Mouse (Mus musculus) mesoderm, embryonic 11.5 days (tissue): ENCODE measurements around the gene Slc16a10.

Source experiments
- DNase-seq: peaks from one replicate; pipeline ENCODE4 v3.0.0-alpha.2; 2012; ENCODE audit warnings: low read depth, low spot score

Slc16a10 gene

DNA sequence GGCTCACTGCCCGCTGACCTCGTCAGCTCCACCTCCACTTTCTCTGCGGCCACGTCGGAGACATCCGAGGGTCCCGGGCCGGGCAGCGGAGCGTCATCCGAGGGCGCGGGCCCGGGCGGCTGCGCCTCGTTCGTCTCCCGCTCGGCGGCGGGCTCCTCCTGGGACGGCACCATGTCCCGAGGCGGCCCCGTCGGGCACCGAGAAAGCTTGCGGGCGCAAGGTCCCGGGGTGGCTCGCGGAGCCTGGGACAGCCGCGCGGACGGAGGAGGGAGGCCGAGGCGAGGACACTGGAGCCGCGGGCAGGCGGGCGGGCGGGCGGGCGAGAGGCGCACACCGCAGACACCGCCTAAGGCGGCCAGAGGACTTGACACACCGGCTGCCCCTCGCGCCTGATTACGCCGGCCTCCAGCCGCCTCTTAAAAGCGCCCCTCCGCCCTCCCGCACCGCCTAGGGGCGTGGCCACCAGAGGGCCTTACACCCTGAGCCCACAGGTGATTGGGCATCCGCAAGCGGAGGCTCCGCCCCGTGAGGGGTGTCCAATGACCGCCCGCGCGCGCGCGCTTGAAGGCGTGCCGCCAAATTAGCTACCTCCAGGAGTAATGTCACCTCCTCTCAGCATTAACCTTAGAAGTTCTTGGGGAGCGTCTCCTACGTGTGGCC, at the start of gene Slc16a10:
Gene Slc16a10 (minus strand): TSS at position 395 of the 660 bp plus-strand sequence.
- DNase-seq: peak; percentile 95

DNA sequence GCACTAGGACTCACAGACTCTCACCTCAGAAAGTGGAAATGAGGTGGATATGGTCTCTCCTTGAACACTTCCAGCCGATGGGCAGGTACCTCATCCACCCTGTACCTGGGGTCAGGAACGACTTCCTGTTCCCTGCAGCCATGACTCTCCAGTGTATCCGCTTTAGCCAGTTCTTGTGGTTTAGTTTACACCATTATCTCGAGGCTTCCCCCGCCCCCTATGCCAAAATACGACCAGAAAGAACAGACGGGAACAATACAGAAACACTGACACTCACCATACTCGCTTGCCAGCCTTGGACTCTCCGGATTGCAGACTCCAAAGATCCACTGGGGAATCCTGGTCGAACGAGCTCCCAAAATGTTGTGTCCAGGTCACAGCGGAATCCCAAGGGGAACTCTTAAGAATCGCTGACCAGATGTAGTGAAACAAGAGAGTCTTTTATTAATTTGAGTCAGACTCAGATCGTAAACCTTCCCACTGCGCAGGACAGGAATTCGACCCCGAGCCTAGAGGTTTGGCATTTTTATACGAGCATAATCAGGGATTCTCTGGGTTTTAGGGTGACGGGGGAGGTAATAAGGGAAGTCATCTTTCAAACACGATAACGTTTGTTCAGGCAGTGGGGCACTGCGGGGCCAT, 49.4 kb upstream of the Slc16a10 start:
- DNase-seq: peak; percentile 58

DNA sequence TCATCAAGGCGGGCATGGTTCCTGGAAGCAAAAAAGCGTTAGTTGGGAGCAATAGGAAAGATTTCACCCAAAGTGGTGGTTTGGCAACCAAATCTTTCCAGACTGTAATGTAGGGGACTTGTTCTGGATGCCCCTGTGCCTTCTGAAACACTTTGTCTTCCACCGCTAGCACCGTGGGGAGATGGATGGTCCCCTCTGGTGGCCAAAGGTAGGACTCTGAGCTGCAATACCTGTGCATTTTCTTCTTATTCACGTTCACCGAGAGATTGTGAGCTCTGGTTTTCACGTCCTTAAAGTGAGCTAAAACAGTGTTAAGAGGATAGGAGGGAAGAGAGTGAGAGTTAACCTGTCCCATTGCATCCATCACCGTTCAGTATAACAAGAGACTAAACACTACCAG, 48.8 kb upstream of the Slc16a10 start:
- no peak for DNase-seq

DNA sequence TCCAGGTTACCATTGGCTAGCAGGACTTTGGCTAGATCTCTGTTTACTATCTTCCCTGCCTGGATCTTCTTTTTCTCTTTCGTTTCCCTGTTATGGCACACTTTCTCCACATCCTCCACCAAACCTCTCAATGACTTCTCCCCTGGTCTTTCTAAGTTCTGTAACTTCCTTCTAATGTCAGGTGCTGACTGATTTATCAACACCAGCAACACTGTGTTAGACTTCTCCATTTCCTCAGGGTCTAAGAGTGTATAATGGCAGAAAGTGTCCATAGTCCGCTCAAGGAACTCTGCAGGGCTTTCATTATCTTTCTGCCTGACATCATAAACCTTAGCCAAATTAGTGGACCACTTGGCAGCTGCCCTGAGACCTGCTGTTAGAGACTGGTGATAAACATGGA, 47.6 kb upstream of the Slc16a10 start:
- no peak for DNase-seq

DNA sequence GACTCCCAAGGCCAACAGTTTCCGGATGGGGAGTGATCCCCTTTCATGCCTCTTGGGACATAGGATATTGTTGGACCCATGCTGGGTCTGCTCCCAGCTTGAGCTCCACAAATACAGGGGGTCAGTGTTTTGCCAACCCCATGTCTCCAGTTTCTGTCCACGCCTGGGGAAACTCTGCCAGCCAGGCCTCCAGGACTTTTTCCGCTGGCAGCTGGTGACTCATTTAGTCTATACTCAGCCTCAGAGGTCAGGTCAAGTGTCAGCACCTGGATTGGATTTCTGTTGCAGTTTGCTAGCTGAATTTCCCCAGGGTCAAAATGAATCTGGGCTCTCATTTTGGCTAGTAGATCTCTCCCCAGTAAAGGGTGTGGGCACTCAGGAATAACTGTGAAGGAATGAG, 46.8 kb upstream of the Slc16a10 start:
- peak; percentile 19 for DNase-seq

DNA sequence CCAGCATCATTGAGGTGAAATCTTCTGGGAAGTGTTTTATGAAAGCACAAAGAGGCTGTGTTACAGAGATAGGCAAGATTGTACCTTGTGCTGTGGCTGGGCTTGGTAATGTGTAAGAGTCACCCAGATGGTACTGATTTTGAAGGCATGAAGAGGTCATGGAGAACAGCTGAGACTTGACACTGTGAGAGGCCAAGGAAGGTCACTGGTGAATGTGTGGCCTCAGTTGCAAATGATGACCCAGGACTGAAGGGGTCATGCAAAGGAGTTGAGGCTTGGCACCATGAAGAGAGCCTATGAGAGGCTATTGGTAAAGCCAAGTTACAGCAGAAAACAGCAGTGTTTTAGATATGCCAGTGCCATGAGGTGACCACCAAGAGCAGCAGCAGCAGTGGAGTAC, 43.9 kb upstream of the Slc16a10 start:
- no peak for DNase-seq

DNA sequence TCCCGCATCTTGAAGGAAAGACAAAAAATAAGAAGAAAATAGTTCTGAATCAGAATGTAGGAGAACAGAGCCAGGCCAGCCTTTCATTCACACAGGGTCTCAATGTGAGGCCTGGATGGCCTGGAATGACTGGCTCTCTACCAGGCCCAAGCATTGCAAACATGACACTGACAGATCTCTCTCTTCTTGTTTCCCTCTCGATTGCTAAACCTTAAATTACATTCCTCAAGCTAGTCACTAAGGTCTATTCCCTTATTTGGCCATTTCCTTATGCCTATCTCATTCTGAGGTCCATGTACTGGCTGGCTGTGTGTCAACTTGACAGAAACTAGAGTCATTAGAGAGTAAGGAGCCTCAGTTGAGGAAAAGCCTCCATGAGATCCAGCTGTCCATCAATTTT, 38.0 kb upstream of the Slc16a10 start:
- DNase-seq: no peak

DNA sequence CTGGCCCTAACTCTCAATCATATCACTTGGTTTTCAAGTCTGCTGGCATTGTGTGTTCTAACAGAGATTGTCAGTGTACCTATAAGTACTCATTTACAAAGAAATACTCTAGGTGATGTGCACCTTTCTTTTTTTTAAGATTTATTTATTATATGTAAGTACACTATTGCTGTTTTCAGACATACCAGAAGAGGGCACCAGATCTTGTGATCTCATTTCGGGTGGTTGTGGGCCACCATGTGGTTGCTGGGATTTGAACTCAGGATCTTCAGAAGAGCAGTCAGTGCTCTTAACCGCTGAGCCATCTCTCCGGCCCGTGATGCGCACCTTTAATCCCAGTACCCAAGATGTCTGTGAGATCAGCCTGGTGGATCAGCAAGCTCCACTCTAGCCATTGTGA, 37.1 kb upstream of the Slc16a10 start:
- no peak for DNase-seq

DNA sequence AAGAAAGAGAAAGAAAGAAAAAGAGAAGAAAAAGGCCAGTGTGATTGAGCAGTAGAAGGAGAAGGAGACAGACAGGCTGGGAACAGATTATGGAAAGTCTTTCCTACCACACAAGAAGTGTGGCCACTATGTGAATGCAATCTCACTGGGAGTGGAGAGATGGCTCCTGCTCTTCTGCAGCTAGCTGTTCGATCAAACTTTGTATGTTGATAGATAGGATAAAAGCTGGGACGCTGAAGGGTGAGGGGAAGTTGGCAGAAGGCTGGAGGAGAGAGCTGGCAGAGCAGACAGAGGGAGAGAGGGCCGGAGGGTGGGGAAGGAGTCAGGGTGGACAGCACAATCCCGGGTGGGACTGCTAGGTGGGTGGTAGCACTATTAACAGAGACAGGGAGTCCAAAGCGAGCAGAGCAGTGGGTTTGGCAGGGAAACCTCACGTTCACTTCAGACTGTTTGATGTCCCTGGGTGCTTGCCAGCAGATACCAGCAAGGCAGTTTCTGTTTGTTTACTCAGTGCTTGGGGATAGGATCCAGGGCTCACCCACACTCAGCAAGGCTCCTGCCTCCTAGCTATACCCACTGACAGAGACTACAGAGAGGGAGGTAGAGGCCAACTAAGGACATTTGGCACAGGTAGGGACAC, 35.4 kb upstream of the Slc16a10 start:
- DNase-seq: no peak

DNA sequence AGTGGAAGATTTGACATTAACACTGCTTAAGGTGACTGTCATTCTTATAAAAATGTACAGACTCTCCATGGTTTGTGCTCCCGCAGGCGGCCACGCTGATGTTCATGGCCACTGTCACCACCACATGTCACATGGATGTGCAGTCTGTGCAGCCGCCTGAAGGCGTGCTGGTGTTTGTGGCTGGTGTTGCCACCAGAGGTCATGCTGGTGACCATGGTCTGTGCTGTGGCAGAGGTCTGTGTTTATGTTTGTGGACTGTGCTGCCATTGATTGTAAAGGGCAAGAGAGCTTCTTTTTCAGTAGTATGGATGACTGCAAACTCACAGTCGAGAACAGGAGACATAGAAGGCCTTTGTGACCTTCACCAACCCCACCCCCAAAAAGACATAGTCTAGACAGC, 30.1 kb upstream of the Slc16a10 start:
- DNase-seq: no peak

DNA sequence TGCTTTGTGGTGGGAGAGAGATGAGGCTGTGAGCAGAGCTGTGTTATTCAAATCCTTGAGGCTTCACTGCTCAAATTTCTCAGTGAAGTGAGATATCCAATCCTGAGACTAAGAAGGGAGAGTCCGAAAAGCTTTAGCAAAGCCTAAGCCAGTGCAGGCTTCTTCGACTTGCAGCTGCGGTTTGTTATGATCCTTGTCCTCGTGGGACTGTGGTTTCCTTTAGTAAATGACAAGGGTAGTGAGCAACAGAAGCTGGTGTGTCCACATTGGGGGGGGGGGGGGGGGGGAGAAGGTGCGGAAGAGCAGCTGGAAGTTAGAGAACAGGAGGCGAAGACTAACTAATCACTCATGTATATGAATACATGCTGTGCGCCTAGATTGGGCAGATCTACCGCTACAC, 29.2 kb upstream of the Slc16a10 start:
- no peak for DNase-seq

DNA sequence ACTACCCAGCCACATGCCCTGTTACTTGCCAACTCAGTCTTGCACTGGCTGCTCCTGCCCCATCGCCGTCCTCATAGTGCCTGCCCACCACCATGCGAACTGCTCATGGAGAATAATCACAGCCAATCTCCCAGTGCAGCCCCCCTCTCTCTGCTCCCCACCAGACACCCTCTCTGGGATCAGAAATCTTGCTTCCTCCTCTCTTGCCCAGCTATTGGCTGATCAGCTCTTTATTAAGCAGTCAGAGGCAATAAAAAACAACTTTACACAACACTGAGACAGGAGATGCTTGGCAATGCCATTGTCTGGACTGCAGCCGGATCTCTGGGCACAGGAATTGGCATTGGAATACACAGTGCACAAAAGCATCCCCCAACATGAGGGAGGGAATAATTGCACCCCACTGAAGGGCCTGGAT, 28.1 kb upstream of the Slc16a10 start:
- no peak for DNase-seq

DNA sequence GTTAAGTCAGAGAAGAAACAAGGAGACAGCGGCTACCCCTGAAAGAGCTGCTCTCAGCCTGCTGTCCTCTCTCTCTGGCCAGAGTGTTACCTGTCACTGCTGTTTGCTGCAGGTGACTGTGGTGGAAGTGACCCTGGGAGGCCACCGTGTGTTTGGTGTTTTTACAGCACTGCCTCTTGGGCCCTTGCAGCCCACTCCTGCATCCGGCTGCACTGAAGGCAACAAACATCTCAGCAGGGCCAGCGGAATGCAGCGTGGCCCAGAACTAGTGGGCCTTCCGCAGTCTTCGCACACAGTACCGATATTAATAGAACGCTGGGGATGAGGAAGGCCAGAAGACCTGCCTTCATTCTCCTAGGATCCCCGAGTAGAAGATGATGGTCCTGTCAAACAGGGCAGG, 27.5 kb upstream of the Slc16a10 start:
- no peak for DNase-seq

DNA sequence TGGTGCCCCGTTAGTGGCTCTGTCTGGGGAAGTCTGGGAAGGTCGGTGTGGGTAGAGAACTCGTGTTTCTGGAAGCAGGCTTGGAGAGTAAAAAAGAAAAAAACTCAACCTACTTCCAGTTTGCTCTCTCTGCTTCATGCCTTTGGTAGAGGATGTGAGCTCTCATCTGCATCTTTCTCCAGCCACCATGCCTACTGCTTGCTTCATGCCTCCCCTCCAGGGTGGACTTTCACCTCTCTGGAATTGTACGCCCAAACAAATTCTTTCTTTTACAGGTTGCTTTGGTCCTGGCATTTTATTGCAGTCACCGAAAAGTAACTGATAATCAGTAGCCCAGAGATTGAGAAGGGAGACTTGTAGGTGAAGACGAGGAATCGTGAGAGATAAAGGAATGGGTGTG, 27.0 kb upstream of the Slc16a10 start:
- DNase-seq: no peak

DNA sequence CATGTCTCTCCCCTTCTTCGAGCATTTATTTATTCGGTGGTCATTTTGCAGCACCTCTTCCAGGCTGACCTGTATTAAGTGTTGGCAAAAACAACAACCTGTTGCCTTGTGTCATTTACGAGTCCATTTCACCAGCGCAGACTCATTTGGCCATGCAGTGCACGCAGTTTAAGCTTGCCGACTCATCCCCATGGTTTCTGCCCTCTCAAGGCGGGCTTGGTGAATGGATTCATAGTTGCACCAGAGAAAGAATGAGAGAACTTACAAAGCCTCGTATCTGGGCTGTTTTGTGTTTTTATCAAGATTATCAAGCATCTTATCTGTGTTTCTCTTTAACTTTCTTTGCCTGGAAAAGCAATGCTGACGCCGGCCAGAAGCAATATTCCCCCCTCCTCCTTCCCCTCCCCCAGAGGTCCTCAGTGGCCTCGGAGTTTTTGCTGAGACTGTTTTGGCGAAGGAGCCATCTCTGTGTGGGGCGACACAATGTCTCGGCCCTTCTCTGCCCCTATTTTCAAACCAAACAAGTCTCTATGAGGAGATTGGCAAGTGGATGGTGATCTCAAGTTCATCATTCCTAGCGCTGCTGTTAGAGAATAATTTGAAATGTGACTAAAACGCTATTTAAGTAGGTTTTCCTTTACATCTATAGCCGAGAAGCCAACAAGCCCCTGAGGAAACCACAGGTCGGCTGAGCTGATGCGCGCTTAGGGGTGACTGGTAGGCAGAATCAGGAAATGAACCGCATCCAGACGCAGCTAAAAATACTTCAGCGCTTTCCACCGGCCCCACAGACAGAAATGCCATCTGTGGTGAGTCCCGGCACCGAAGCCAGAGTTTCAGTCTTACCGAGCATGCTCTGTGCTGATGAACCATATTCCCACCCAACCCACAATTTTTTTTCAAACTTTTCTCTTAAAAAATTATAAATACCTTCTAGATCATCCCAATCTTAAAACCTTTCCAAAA, 22.6 kb upstream of the Slc16a10 start:
- DNase-seq: no peak

DNA sequence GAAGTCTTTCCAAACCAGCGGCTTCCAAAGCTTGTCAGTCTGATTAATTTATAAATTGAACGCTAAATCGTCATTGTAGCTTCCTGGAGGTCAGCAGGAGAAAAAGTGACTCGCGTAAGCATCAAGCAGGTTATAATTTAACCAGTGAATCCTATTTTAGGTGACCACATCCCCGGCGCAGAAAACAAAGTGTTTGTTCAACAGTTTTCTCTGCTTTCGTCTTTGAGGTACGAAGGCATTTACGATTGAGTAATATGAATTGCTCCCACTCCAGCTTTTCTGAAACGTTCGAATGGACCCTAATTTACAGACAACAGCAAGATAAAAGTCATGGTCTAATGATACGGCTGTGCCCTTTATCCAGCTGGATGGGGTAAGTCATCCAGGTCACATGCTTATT, 21.9 kb upstream of the Slc16a10 start:
- no peak for DNase-seq

DNA sequence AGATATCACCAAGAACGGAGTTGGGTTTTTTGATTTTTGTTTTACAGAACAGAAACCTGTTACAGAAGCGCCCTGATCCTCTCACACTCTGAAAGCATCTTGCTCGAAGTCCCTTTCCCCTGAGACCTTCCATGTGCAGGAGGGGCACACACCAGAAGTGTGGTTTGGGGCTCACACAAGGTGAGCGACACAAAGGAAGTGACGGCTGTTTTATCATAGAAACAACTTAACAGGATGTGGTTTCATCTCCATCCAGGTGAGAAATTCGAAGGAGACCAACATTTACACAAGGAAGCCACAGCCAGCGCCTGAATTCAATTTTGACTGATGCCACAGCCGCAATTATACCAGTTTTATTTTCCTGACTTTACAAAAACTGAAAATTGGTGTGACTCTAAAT, 21.3 kb upstream of the Slc16a10 start:
- no peak for DNase-seq

DNA sequence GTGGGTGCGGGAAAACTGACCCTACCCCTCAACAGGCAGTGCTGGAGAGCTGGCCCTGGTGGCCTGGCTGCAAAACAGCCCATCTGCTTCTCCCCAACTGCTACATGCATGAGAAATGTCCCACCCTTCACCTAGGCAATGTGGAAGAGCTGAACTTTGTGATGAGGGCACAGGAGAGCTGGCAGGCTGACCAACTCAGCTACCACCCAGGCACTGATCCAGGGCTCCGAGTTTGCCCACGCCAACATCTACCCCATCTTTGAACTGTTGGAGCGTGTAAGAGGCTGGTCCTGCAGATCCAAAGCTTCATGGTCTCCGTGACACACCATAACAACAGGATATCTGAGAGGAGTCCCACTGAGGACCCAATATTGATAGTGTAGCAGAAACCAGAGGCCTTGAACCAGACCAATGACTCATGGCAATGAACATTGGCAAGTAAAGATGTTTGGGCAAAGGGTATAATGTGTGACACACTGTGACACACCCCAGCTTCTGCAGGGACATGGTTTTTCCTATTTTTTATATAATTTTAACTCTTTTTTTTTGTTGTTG, 19.7 kb upstream of the Slc16a10 start:
- DNase-seq: no peak

DNA sequence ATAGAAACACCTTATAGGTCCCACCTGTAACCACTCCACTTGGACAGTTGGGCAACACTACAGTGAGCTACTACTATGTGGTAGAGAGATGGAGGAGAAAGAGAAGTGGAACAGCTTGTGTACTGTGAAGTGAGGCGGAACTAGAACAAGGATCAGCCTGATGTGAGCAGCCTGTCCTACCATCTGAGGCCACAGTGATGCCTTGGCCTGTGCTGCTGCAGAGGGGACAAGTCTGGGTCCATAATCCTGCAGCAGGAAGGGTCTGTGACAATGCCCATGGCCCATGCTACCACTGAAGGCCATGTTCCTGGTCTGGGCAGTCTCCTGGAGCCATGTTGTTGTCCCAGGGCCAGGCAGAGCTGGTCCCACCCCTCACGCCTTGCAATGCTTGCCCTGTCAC, 19.2 kb upstream of the Slc16a10 start:
- no peak for DNase-seq

DNA sequence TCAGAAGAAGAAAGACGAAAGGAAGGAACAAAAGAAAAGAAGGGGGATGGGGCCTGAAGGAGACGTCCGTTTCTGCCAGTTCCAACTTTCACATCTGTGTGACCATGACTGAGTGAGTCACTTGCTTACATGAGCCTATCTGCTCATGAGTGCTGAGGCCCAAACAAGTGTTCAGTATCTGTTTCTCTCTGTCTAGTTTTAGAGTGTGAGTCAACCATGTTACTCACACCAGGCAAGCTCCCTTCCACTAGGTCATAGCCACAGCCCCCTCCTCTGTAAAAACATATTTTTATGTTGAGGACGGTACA, 10.4 kb upstream of the Slc16a10 start:
- no peak for DNase-seq

DNA sequence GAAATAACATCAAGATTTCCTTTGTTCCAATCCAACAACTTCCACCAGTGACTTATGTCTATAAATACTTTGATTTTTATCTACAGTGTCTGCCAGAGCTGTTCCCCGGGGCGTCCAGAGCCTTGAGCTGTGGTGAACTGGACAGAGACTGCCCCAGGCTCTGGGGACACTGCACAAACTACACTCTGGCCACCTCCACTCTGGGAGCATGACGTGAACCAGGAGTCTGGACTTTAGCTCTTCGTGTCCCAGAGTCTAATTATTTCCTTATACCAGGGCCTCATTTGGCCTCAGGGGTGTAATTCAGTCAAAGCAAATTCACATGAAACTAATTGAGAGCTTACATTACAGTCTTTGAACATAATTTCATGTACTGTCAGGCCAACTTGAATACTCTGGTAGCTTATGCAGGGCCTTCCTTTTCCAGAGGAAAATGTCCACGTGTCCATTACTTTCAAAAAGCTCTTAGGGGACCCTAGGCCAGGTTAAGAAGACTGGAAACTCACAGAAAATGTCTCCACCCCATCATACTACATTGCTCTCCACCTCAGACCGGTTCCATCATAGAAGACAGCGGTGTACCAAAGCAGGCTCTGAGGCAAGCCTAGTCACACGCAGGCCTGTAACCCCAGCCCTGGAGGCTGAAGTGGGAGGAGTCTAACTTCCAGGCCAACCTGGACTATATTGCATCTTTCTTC, 9.9 kb upstream of the Slc16a10 start:
- peak; percentile 20 for DNase-seq
